Mouse (Mus musculus) urinary bladder, postnatal 4 days (tissue): ENCODE measurements around the gene Ugt1a7c.
A peak's percentile ranks its signal among the peaks of the same experiment; 100 is the strongest.

Experiments used
- DNase-seq, 2 experiments: peaks; one replicate each; pipeline ENCODE4 v3.0.0; 2021 to 2022; ENCODE audit warnings: low spot score in 2 of 2

The Ugt1a7c gene

GRCm38 (mm10) chr1:88197443-88197842 lies 102.6 kb downstream of the Ugt1a7c start:
- no peak for DNase-seq

- no peak for DNase-seq
Measured at GRCm38 (mm10) chr1:88199996-88200395, 105.1 kb downstream of the Ugt1a7c start.

- DNase-seq: no peak
Measured at GRCm38 (mm10) chr1:88200456-88200855, 105.6 kb downstream of the Ugt1a7c start, which contains the start of gene Ugt1a2. Ugt1a2 (plus strand) TSS chr1:88200601.

- peak; percentile 71 for DNase-seq
Measured at GRCm38 (mm10) chr1:88205294-88205922, 110.5 kb downstream of the Ugt1a7c start, which contains the start of gene Dnajb3. Dnajb3 (minus strand) TSS chr1:88205782.

- DNase-seq: peak in 1 of 2 experiments; percentile 28
Measured at GRCm38 (mm10) chr1:88206843-88207479, 112.1 kb downstream of the Ugt1a7c start.

- DNase-seq: peak; percentile 24 to 72
Measured at GRCm38 (mm10) chr1:88211812-88212211, 117.0 kb downstream of the Ugt1a7c start, which contains the start of gene Ugt1a1. Ugt1a1 (plus strand) TSS chr1:88211959.

- peak; percentile 23 to 80 for DNase-seq
Measured at GRCm38 (mm10) chr1:88212341-88213045, 117.6 kb downstream of the Ugt1a7c start.

- DNase-seq: peak in 1 of 2 experiments; percentile 42
Measured at GRCm38 (mm10) chr1:88213061-88213460, 118.2 kb downstream of the Ugt1a7c start.

GRCm38 (mm10) chr1:88213766-88214461 lies 119.1 kb downstream of the Ugt1a7c start:
- DNase-seq: peak; percentile 41 to 75

GRCm38 (mm10) chr1:88214462-88214952 lies 119.6 kb downstream of the Ugt1a7c start:
- no peak for DNase-seq

GRCm38 (mm10) chr1:88215466-88216380 lies 120.9 kb downstream of the Ugt1a7c start:
- DNase-seq: peak in 1 of 2 experiments; percentile 64

GRCm38 (mm10) chr1:88216551-88216950 lies 121.7 kb downstream of the Ugt1a7c start:
- peak in 1 of 2 experiments; percentile 62 for DNase-seq

GRCm38 (mm10) chr1:88217144-88217543 lies 122.3 kb downstream of the Ugt1a7c start:
- DNase-seq: peak in 1 of 2 experiments; percentile 78

- DNase-seq: peak in 1 of 2 experiments; percentile 59
Measured at GRCm38 (mm10) chr1:88217576-88217975, 122.7 kb downstream of the Ugt1a7c start.

- peak; percentile 37 to 80 for DNase-seq
Measured at GRCm38 (mm10) chr1:88218051-88218450, 123.2 kb downstream of the Ugt1a7c start.

- peak in 1 of 2 experiments; percentile 58 for DNase-seq
Measured at GRCm38 (mm10) chr1:88218591-88218990, 123.7 kb downstream of the Ugt1a7c start.

GRCm38 (mm10) chr1:88219054-88219453 lies 124.2 kb downstream of the Ugt1a7c start:
- DNase-seq: peak in 1 of 2 experiments; percentile 57

GRCm38 (mm10) chr1:88220336-88220735 lies 125.5 kb downstream of the Ugt1a7c start:
- peak in 1 of 2 experiments; percentile 63 for DNase-seq

GRCm38 (mm10) chr1:88222216-88222615 lies 127.4 kb downstream of the Ugt1a7c start:
- DNase-seq: peak in 1 of 2 experiments; percentile 0

- peak in 1 of 2 experiments; percentile 60 for DNase-seq
Measured at GRCm38 (mm10) chr1:88223011-88223515, 128.2 kb downstream of the Ugt1a7c start.
